Mouse (Mus musculus) heart, postnatal 36 days (tissue): ENCODE results near the gene Chid1. TPM values are rescaled to one million over a fixed set of nuclear protein-coding genes. Genes with fewer than 3 reads are reported as not detected.
"Not testable (repeated sequence)": the region's sequence is repeated elsewhere in the genome, so short reads cannot be mapped to it uniquely, and the experiment has no call there.

Experiments
- DNase-seq, 2 experiments: peaks; one replicate each; pipeline ENCODE4 v3.0.0; 2021 to 2022
- intact Hi-C: fragments of 180-260 bp; cut with DNase I; formaldehyde crosslinking; loops from one replicate; pipeline ENCODE4 v1.15.1; 2025
- total RNA-seq, 2 experiments: library from RNA; stranded (reverse); gene quantifications; 2 replicates each; pipeline ENCODE4 v1.2.3; 2021

Chid1 gene
- total RNA-seq, 2 experiments from 2014 or later = 43.2 to 48.5 TPM

DNA sequence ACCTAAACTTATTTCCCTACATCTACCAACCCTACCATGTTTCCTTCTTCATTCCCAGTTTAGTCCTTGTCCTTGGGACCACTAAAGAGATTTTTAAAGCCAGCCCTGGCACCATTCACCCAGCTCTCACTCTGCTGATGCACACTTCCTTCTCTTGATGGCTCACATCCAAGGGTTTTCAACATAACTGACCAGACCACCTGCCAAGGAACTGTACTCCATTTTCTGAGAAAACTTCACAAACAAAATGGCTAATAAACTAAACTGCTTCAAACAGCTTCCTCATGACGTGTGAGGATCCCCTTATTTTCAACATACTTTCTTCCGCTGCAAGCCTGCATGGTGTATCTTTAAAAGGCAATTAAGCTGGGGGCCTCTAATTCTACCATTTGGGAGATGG is 86.0 kb downstream of the Chid1 start:
- DNase-seq = no peak
- intact Hi-C loops = no loop called here

DNA sequence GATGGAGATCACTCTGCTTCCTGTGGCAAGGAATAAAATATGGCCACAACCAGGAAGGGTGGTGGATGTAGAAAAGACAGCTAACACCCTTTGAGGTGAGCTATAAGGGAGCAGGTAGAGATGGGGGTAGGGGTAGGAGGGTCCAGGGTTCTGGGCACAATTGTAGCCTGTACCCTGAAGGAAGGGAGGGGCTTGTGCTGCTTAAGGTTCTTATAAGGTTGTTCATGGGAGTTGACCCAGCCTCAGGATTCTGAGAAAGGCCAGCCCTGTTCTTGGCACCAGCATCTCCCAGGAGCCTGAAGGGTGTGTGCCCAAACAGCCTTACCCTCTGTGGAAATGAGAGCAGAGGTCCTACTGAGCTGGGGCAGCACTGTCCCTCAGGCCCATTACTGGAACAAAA is 87.7 kb downstream of the Chid1 start:
- DNase-seq = no peak
- intact Hi-C loops = no loop called here

DNA sequence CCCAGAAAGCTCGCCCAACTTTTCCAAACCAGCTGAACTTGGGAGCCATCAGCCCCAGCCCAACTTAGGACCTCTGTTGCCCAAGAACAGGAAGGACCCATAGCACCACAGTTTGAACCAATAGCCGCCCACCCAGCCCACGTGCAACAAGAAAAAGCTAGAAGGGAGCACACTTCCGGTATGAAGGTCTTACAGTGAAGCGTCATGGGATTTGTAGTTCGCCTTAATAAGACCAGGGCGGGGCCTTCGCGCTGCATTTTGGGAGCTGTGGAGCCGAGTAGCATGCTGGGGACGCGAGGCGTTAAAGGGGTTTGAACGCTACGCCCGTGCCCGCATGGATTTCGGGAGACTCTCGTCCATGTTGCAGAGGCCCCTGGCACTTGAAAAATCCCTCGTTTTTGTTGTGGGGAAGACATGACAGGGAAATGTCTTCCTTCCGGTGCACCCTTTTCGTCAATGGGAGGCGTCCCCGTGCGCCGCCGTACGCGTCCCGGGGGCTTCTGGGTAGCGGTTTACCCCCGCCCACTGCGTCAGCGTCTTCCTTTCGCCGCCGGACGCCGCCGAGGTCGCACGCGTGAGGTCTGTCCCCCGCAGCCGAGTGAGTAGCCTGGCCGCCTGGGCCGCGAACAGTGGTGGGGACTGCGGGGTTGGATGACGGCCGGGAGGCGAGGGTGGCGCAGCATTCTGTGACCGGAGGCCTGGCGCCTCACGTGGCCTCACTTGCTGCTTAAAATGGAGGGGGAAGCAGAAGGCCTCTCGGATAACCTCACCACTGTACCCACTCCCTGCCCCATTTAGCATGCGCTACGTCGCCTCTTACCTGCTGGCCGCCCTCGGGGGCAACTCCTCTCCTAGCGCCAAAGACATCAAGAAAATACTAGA is 92.3 kb downstream of the Chid1 start, which contains the start of gene Rplp2:
TSS of gene Rplp2 (plus strand) at position 261 of the 882 bp plus-strand sequence.
- DNase-seq = peak; percentile 92 to 97
- intact Hi-C loops = no loop called here

DNA sequence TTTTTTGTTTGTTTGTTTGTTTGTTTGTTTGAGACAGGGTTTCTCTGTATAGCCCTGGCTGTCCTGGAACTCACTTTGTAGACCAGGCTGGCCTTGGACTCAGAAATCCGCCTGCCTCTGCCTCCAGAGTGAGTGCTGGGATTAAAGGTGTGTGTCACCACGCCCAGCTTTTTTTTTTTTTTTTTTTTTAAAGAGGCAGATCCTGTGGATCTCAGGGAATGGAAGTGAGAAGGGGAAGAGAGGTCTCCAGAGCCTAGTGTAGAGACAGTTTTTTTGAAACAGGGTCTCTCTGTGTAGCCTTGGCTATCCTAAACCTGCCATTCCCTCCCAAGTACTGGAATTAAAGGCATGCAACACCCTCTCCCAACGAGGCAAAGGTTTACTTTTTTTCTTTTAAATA is 93.3 kb downstream of the Chid1 start:
- intact Hi-C loops, DNase-seq: not testable (repeated sequence)

DNA sequence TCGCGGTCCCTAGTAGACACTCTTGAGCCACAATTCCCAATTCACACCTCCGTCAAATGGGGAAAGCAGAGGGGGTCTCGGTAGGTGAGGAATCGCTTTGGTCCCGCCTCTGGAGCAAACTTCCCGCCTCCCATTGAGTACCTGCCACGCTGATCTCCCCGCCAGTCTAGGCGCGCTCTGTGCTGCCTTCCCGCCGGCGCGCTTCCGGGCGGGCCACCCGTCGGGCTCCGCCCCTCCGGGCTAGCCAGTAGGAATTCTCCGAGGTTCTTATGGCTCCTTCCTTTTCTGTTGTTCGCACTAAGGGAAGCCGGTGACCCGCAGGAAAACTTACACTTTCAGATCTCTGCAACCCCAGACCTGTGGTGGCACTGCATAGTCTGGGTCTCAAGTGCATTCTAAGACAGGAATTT is 95.8 kb downstream of the Chid1 start, which contains the start of gene Pidd1:
TSS of gene Pidd1 (minus strand) at position 198 of the 410 bp plus-strand sequence.
- intact Hi-C loops = no loop called here
- DNase-seq = peak; percentile 67

Other genes starting within 250 kb of the Chid1 start
- gene Drd4, start 247.9 kb downstream of the Chid1 start, total RNA-seq = not detected
- 10 to 100 TPM; 16.5 to 17.1 TPM for gene Deaf1, start 212.2 kb downstream of the Chid1 start, total RNA-seq
- 10 to 100 TPM; 13.5 to 14.8 TPM for gene Tmem80, start 212.1 kb downstream of the Chid1 start, total RNA-seq
- 1 to 10 TPM; 3.3 to 3.7 TPM for gene Eps8l2, start 201.0 kb downstream of the Chid1 start, total RNA-seq
- 100 to 1,000 TPM; 114 to 116 TPM for gene Taldo1, start 147.7 kb downstream of the Chid1 start, total RNA-seq
- 10 to 100 TPM; 14.9 to 16.7 TPM for gene Gatd1, start 125.7 kb downstream of the Chid1 start, total RNA-seq
- gene Cend1, start 110.4 kb downstream of the Chid1 start, total RNA-seq = 1 to 10 TPM in 1 of 2 experiments, under 1 TPM in 1; 0.80 to 1.5 TPM
- 10 to 100 TPM; 60.0 to 96.2 TPM for gene Slc25a22, start 102.0 kb downstream of the Chid1 start, total RNA-seq
- under 1 TPM; 0.60 to 0.78 TPM for gene Pidd1, start 95.8 kb downstream of the Chid1 start, total RNA-seq
- 100 to 1,000 TPM; 885 to 891 TPM for gene Rplp2, start 92.5 kb downstream of the Chid1 start, total RNA-seq
- gene Pnpla2, start 84.7 kb downstream of the Chid1 start, total RNA-seq = 100 to 1,000 TPM; 552 to 604 TPM
- 10 to 100 TPM; 24.1 to 24.2 TPM for gene Cracr2b, start 78.8 kb downstream of the Chid1 start, total RNA-seq
- 100 to 1,000 TPM; 299 to 300 TPM for gene Cd151, start 72.5 kb downstream of the Chid1 start, total RNA-seq
- gene Polr2l, start 64.7 kb downstream of the Chid1 start, total RNA-seq = 10 to 100 TPM; 76.0 to 83.7 TPM
- gene Tspan4, start 64.6 kb downstream of the Chid1 start, total RNA-seq = 10 to 100 TPM; 27.3 to 44.1 TPM
- 10 to 100 TPM; 54.9 to 57.6 TPM for gene Ap2a2, start 22.3 kb upstream of the Chid1 start, total RNA-seq
- not detected for gene Muc6, start 115.5 kb upstream of the Chid1 start, total RNA-seq
- not detected for gene Muc2, start 150.5 kb upstream of the Chid1 start, total RNA-seq
- gene Muc5ac, start 249.1 kb upstream of the Chid1 start, total RNA-seq = not detected